Mouse (Mus musculus) heart, embryonic 14.5 days (tissue): ENCODE measurements around the gene Cyp4a12a. TPM values are rescaled to one million over a fixed set of nuclear protein-coding genes. Genes with fewer than 3 reads are reported as not detected.
"Not testable (repeated sequence)": the region's sequence is repeated elsewhere in the genome, so short reads cannot be mapped to it uniquely, and the experiment has no call there.

Experiments used
- ATAC-seq: fragments of 200-750 bp; cut with Nextera tagmentation; 2 replicates; pipeline ENCODE4 v1.8.0; 2017; ENCODE audit warnings: low read depth, moderate TSS enrichment; ENCODE audit not compliant: insufficient number of reproducible peaks, insufficient read depth, low FRiP score
- H3K27ac ChIP-seq, 2 experiments: fragments of 200-500 bp in 1 of 2; fragments of 300-500 bp in 1 of 2; sonication (generic) in 1 of 2; replicated peaks in 1 of 2; 2 replicates each; pipeline ENCODE4 v1.5.1; 2012 to 2014; ENCODE audit warnings: low read depth in 2 of 2, low read length in 2 of 2, control low read depth in 1 of 2, mild to moderate bottlenecking in 1 of 2, mixed read lengths in 1 of 2; ENCODE audit not compliant: control insufficient read depth in 1 of 2, insufficient read depth in 1 of 2
- H3K27me3 ChIP-seq: fragments of 300-500 bp; sonication (generic); 2 replicates; pipeline ENCODE4 v1.6.1; 2014; ENCODE audit warnings: mild to moderate bottlenecking, low read length, control low read depth; ENCODE audit not compliant: control insufficient read depth, insufficient read depth
- H3K36me3 ChIP-seq: fragments of 300-500 bp; sonication (generic); 2 replicates; pipeline ENCODE4 v1.6.1; 2014; ENCODE audit warnings: mild to moderate bottlenecking, control low read depth, low read length, mixed read lengths; ENCODE audit not compliant: control insufficient read depth, insufficient read depth
- H3K4me1 ChIP-seq, 2 experiments: fragments of 200-500 bp in 1 of 2; fragments of 300-500 bp in 1 of 2; sonication (generic) in 1 of 2; 2 replicates each; pipeline ENCODE4 v1.6.1; 2012 to 2014; ENCODE audit warnings: low read length in 2 of 2, control low read depth in 1 of 2, mixed read lengths in 1 of 2; ENCODE audit not compliant: control insufficient read depth in 2 of 2, insufficient read depth in 2 of 2
- H3K4me2 ChIP-seq: fragments of 300-500 bp; sonication (generic); 2 replicates; pipeline ENCODE4 v1.6.1; 2014; ENCODE audit warnings: mild to moderate bottlenecking, low read length
- H3K4me3 ChIP-seq, 2 experiments: fragments of 200-500 bp in 1 of 2; fragments of 300-500 bp in 1 of 2; sonication (generic) in 1 of 2; 2 replicates each; pipeline ENCODE4 v1.5.1; 2012 to 2014; ENCODE audit warnings: low read length in 2 of 2, mild to moderate bottlenecking in 2 of 2, control low read depth in 1 of 2, low read depth in 1 of 2, moderate library complexity in 1 of 2; ENCODE audit not compliant: control insufficient read depth in 1 of 2, insufficient read depth in 1 of 2
- H3K9ac ChIP-seq: fragments of 300-500 bp; sonication (generic); 2 replicates; pipeline ENCODE4 v1.6.1; 2014; ENCODE audit warnings: mild to moderate bottlenecking, low read length
- H3K9me3 ChIP-seq: fragments of 300-500 bp; sonication (generic); 2 replicates; pipeline ENCODE4 v1.6.1; 2016; ENCODE audit warnings: low read length, control low read depth; ENCODE audit not compliant: control insufficient read depth
- WGBS: fragments of 180-500 bp; shearing (Covaris S2); extraction: QIAGEN DNeasy Blood & Tissue Kit; methylation state at CpG from one replicate; pipeline ENCODE4 v1.1.7; 2014; 5-methylcytosine and 5-hydroxymethylcytosine counted together
- polyA plus RNA-seq: library from polyadenylated mRNA; unstranded; fragments of >200 nt; fragmentation: Nextera tagmentation; extraction: Ambion mirVana; gene quantifications from 2 replicates; pipeline ENCODE4 v1.2.1, GENCODE M21; 2014

Gene Cyp4a12a
- polyA plus RNA-seq, 1 experiment from 2014 or later: not detected

GRCm38 (mm10) chr4:115365624-115366023, 66.8 kb downstream of the Cyp4a12a start:
- H3K4me2 ChIP-seq, ATAC-seq, H3K4me3 ChIP-seq, H3K27me3 ChIP-seq, H3K9ac ChIP-seq, H3K36me3 ChIP-seq, H3K27ac ChIP-seq, H3K4me1 ChIP-seq, H3K9me3 ChIP-seq: not testable (repeated sequence)
- 71% methylated on average over 3 of the region's 3 CpGs for WGBS

DNA sequence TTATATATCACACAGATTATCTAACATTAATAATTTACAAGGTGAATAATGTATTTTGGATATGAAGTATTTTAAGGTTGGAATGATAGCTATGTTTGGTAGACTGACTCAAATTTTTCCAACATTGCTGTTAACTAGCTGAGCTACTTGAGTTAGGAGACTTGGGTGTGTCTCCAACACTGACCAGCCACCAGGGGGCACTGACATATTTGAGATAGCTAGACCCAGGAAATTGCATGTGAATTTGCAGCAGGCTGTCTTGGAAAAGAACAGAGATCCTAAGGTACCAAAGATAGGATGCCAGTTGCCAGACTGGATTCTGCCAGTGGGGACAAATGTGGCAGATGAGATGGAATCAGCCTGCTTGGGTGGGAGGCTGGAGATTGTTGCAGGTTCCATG, 69.2 kb downstream of the Cyp4a12a start:
- not testable (repeated sequence) for H3K4me2 ChIP-seq, H3K9me3 ChIP-seq, H3K4me3 ChIP-seq, H3K27ac ChIP-seq, H3K27me3 ChIP-seq, H3K4me1 ChIP-seq, ATAC-seq, H3K36me3 ChIP-seq, H3K9ac ChIP-seq

Other genes starting within 250 kb of the Cyp4a12a start
- gene Tal1, start 242.6 kb upstream of the Cyp4a12a start, polyA plus RNA-seq: 1.5 and 2.8 TPM in 2 replicates
- gene Pdzk1ip1, start 210.3 kb upstream of the Cyp4a12a start, polyA plus RNA-seq: 1.9 and 4.1 TPM in 2 replicates
- 0.04 TPM in 1 of 2 replicates, not detected in the other for gene Cyp4x1, start 164.8 kb upstream of the Cyp4a12a start, polyA plus RNA-seq
- gene Cyp4a29, start 57.0 kb upstream of the Cyp4a12a start, polyA plus RNA-seq: not detected in 2 replicates
- gene Cyp4a12b, start 112.6 kb downstream of the Cyp4a12a start, polyA plus RNA-seq: not detected in 2 replicates
- not detected in 2 replicates for gene Cyp4a30b, start 153.6 kb downstream of the Cyp4a12a start, polyA plus RNA-seq
- gene Cyp4a14, start 197.1 kb downstream of the Cyp4a12a start, polyA plus RNA-seq: not detected in 2 replicates
- not detected in 2 replicates for gene Cyp4a10, start 219.2 kb downstream of the Cyp4a12a start, polyA plus RNA-seq